Mouse (Mus musculus) ES-CJ7 (cell line): ENCODE results near the gene Rsph1.

Experiments used
- DNase-seq: peaks from one replicate; pipeline ENCODE4 v3.0.0; 2011; ENCODE audit warnings: low read depth, low spot score

The Rsph1 gene

GRCm38 (mm10) chr17:31276922-31277918, at the start of gene Rsph1:
TSS of gene Rsph1 (minus strand) at chr17:31277383.
- peak; percentile 92 for DNase-seq

GRCm38 (mm10) chr17:31326220-31326852, 49.2 kb upstream of the Rsph1 start:
- peak; percentile 67 for DNase-seq

GRCm38 (mm10) chr17:31325451-31326219, 48.5 kb upstream of the Rsph1 start:
- peak; percentile 82 for DNase-seq

- DNase-seq: no peak
Measured at GRCm38 (mm10) chr17:31324227-31324626, 47.0 kb upstream of the Rsph1 start.

- no peak for DNase-seq
Measured at GRCm38 (mm10) chr17:31323379-31323778, 46.2 kb upstream of the Rsph1 start.

- DNase-seq: no peak
Measured at GRCm38 (mm10) chr17:31322446-31322845, 45.3 kb upstream of the Rsph1 start.

DNA sequence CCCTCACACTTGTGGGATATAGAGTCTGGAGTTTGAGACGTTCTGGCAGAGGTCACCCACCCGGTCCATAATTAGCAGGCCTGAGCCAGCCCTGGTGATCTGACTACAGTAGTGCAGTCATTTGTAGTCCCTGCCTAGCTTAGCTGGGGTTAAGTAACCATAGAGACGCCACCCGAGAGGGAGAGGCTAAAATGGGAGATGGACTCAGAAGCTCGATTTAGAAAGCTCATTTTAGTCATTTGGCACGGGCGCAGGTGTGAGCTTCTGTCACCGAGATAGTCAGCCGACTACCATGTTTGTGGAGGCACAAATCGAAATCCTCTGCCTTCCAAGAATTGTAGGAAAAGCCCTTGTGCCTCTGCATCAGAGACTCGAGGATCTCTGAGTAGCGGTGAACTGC, 44.2 kb upstream of the Rsph1 start:
- no peak for DNase-seq

GRCm38 (mm10) chr17:31318906-31319767, 42.0 kb upstream of the Rsph1 start:
- DNase-seq: no peak

- peak; percentile 74 for DNase-seq
Measured at GRCm38 (mm10) chr17:31317521-31318272, 40.5 kb upstream of the Rsph1 start.

- no peak for DNase-seq
Measured at GRCm38 (mm10) chr17:31316998-31317397, 39.8 kb upstream of the Rsph1 start.

DNA sequence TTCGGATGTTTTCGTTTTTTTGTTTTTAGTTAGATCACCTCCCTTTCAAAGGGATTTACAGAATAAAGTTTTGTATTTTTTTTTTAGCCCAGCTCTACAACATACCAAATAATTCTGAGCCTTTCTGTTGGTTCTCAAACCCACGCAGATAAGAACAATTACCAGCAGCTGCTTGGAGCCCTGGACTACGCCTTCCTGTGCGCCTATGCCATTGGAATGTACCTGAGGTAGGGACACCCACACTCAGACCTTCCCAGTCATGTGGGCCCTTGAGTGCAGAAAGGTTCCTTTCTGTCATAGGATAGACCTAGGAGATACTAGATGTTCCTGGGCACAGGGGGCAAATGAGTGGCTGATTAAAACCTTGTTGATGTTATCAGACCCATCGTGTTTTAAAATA, 38.8 kb upstream of the Rsph1 start:
- no peak for DNase-seq

DNA sequence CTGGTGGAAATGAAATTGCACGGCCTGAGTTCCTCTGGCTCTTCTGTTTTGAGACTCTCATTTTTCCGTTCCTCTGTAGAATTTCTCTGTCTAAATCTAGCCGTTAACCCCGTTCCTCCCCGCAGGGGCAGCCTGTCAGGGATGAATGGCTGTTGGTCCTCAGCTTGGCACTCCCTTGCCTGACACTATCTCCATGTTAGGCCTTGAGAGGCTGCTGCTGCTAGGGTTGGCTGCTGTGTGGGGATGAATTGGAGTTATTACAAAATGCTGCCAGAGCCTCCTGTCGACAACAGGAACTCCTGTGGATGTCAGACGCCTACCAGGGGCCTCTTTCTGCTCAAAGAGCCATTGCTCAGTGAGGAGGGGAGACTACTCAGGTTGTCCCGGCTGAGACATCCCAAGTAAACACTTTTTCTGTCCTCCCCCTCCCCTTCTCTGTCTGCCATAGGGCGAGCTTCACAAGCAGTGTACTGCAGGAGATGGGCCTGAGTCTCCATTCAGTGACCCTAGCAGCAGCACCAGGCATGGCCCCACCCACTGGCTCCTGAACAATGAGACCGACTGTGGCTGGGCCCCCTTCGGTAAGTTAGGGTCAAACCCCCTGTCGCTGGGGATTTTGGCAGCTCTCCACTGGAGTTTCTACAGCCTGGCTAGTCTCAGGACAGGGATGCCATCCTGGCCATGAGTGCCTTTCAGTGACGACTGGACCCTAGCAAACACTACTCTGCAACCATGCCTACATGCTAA, 38.0 kb upstream of the Rsph1 start:
- DNase-seq: no peak

DNA sequence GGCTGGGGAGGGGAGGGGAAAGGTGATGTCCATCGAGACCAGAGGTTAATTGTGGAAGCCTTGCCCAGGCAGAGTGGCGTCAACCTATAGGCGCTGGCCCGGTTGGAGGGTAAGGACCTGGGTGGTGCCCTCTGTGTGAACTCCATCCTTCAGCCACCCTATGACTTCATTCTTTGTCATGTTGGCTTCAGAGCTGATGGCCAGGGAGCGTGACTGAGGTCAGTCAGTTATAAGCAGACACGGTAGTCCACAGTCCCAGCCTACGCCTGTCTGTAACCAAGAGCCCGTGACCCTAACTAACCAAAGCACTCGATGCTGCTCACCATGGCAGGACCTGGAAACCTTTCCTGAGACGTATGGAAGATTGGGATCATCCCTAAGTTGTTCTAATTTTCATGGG, 35.5 kb upstream of the Rsph1 start:
- DNase-seq: no peak

DNA sequence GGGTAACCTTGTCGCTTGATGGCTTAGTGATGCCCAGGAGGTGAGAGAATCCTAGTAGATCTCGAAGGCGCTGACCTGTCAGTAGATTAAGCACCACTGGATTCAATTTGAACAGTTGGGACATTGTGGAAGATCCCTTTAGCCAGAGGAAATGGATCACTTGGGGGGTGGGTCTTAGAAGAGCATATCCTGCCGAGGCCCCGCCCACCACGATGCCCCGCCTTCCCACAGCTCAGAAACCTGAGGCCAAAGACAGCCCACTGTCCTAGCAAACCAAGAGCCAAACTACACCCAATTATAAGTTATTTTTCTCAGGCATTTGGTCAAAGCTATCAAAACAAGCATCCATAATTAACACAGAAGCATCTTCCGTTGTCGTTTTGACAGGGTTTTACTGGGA, 33.9 kb upstream of the Rsph1 start:
- DNase-seq: peak; percentile 74

GRCm38 (mm10) chr17:31309281-31309793, 32.2 kb upstream of the Rsph1 start:
- DNase-seq: no peak

GRCm38 (mm10) chr17:31308291-31308816, 31.2 kb upstream of the Rsph1 start:
- DNase-seq: no peak

- peak; percentile 89 for DNase-seq
Measured at GRCm38 (mm10) chr17:31307756-31308155, 30.6 kb upstream of the Rsph1 start.

GRCm38 (mm10) chr17:31305776-31306120, 28.6 kb upstream of the Rsph1 start:
- no peak for DNase-seq
